Mouse (Mus musculus): Measurements from ENCODE around the gene Insrr.

DNA sequence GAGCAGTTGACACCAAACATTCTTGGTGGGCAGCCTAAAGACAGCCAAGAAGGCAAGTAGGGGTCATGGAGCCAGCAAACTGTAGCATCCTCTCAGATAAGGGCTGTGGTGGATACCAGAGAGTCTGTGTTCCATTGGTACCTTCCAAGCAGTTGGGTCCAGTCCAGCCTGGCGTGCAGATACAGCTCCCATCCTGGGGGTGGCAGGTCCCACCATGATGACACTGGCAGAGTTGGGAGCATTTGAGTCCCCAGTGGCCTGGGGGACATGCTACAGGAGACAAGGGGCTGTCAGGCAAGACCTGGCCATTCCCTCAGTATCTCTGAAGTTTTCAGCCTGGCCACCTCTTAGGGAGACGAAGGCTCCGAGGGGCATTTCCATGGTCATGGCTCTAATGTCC, 44.2 kb upstream of the Insrr start:
- no peak for TF ChIP-seq CTCF (IDR thresholded peaks at IDR 0.05; ENCODE audit: low read depth, low read length)
- no peak for TF ChIP-seq POLR2A (IDR thresholded peaks at IDR 0.05; ENCODE audit: insufficient read depth, low read length)
